Mouse (Mus musculus) left cerebral cortex, adult 18-20 months (tissue): ENCODE measurements around the gene Dnase1. TPM values are rescaled to one million over a fixed set of nuclear protein-coding genes. Genes with fewer than 3 reads are reported as not detected.
"Not testable (repeated sequence)": the region's sequence is repeated elsewhere in the genome, so short reads cannot be mapped to it uniquely, and the experiment has no call there.

ENCODE experiments used
- DNase-seq, 2 experiments: peaks; one replicate each; pipeline ENCODE4 v3.0.0; 2021 to 2022; ENCODE audit warnings: low spot score in 2 of 2, mixed read lengths in 1 of 2
- microRNA-seq, 2 experiments: library from miRNA; unstranded; fragments of <30 nt; microRNA quantifications; one replicate each; pipeline ENCODE4 v1.2.0; 2021
- total RNA-seq, 2 experiments: library from RNA; stranded (reverse); gene quantifications; 2 replicates each; pipeline ENCODE4 v1.2.3; 2021

The Dnase1 gene
- total RNA-seq, 2 experiments from 2014 or later: not detected

- DNase-seq: no peak
Measured at GRCm38 (mm10) chr16:4044093-4044492, 7.4 kb downstream of the Dnase1 start.

- DNase-seq: no peak
Measured at GRCm38 (mm10) chr16:4045524-4045923, 8.8 kb downstream of the Dnase1 start.

DNA sequence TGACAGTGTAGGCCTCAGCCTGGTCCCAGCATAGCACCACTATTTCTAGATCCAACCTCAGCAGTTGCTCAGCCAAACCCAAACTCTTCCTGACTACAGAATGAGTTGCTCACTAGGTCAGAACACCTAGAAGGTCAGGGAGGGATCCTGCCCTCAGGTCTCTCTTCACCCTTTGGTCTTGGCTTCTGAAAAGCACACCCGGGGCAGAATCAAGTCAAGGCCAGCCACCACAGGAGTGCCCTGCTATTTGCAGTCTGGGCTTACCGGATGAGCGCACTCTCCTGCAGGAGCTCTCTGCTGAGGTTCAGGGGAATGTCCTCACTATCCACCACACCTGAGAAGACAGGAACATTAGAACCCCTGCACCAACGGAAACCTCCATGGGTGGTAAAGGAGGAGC is 15.9 kb downstream of the Dnase1 start:
- no peak for DNase-seq

GRCm38 (mm10) chr16:4053811-4054210 is 17.1 kb downstream of the Dnase1 start:
- DNase-seq: no peak

- no peak for DNase-seq
Measured at GRCm38 (mm10) chr16:4064945-4065344, 28.2 kb downstream of the Dnase1 start.

- DNase-seq: peak; percentile 26 to 35
Measured at GRCm38 (mm10) chr16:4068588-4068987, 31.8 kb downstream of the Dnase1 start.

- no peak for DNase-seq
Measured at GRCm38 (mm10) chr16:4074297-4074696, 37.6 kb downstream of the Dnase1 start.

DNA sequence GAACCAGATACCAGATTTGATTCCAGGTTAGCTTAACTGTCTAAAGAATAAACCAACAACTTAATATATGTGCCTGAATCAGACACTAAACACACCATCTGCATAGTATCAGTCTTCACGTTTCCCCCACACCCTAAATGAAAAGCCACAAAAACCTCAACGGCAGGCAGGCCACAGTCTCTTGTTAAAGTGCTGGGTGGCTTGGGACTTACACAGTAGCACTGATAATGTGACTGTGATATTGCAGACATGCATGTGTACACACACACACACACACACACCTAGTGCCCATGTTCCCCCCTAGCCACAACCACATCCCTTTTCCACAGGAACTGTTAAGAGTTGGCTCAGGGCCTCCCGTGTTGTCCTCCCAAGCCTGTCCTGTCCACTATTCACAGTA is 38.1 kb downstream of the Dnase1 start:
- no peak for DNase-seq

GRCm38 (mm10) chr16:4077384-4078061 is 40.8 kb downstream of the Dnase1 start, which contains the start of gene Trap1:
Gene Trap1 (minus strand): TSS chr16:4077827.
- peak; percentile 93 to 97 for DNase-seq

DNA sequence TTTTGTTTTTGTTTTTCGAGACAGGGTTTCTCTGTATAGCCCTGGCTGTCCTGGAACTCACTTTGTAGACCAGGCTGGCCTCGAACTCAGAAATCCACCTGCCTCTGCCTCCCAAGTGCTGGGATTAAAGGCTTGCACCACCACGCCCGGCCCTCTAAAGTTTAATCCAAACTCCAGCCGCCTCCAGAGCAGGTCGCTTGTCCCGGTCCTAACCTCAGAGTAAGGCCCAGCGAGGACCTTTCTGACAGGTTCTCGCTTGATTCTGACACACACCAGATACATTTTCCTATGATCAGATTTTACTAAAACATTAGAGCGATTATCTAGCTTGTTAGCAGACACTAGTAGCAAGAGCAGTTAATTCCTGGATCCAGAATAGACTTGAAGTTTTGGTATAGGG is 41.6 kb downstream of the Dnase1 start:
- DNase-seq: not testable (repeated sequence)

DNA sequence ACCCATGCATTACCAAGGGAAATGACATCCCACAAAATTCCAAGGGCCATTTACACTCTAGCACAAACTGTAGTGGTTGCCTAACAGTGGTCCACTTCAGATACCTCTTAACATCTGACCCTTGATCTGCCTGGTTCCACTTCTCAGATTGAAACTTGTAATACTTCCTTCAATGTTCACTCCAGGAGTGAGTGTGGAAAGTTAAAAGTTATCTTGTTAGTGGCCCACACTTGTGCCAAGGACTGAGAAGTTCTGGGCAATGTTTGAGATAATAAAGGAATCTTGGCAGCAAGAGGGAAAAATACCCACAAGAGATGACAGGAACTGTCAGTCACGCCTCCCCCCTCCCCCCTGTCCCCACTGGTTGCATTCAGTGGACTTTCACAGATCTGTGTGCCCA is 42.9 kb downstream of the Dnase1 start:
- no peak for DNase-seq

DNA sequence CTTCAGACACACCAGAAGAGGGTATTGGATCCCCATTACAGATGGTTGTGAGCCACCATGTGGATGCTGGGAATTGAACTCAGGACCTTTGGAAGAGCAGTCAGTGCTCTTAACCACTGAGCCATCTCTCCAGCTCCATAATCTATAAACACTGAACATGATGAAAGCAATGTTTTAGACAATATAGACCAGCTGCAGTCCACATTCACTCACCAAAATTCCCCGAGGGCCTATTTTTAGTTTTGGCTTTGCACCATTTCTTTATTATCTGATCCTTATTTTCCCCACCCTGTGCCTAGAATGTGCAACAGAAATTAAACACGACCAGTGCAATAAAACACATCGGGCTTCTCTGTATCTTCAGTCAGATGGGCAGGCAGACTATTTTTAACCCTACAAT is 43.7 kb downstream of the Dnase1 start:
- DNase-seq: not testable (repeated sequence)

DNA sequence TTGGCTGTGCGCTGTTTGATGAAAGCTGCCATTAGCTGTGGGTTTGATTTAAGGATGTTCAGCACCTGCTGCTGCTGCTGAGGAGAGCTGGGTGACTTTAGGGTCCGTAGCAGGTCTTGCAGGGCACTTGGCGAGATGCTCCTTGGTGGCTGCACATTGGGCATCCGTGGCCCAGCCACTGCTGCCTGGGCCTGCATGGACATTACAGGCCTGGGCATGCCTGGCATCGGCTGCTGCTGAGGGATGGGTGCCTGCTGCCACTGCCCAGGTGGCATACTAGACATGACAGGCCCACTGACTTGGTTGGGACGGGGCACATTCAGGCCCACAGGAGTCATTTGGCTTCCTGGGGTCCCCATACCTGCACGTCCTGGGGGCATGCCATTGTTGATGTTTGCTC is 48.3 kb downstream of the Dnase1 start:
- no peak for DNase-seq

DNA sequence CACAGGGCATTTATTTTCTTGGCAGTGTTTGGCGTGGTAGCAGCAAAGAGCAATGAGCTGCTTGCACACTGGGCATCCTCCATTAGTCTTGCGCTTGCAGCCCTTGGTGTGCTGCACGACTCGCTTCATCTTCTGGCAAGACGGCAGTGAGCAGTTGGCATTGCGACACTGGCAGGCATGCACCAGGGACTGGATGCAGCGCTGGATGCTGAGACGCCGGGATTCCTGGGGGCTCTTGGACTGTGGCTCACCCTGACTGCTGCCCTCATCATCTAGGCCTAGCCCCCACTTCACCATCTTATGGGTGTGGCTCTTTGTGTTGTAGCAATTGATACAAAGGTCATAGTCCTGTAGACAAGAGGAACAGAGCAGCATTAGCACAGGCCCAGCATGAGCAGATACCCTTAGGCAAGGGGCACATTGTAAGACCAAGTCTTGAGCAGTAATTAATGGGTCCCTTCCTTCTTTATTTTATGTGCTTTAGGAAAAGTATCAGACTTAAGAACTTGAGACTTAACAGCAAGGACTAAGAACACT is 49.2 kb downstream of the Dnase1 start:
- no peak for DNase-seq

GRCm38 (mm10) chr16:4087214-4087913 is 50.6 kb downstream of the Dnase1 start:
- no peak for DNase-seq

Small RNAs within 50 kb of the gene (microRNA-seq; reads per million reads assigned to microRNA genes)
- gene Gm23413: 0 reads per million in 2 experiments

Other genes starting within 250 kb of the Dnase1 start
- not detected for gene Olfr15, start 206.1 kb upstream of the Dnase1 start, total RNA-seq
- 1 to 10 TPM; 3.8 to 4.1 TPM for gene Zfp174, start 189.7 kb upstream of the Dnase1 start, total RNA-seq
- 100 to 1,000 TPM; 113 to 116 TPM for gene Naa60, start 164.6 kb upstream of the Dnase1 start, total RNA-seq
- gene Zfp597, start 152.4 kb upstream of the Dnase1 start, total RNA-seq: 10 to 100 TPM; 27.0 to 27.4 TPM
- gene Gm20695, start 152.3 kb upstream of the Dnase1 start, total RNA-seq: not detected
- 1 to 10 TPM; 5.6 to 7.8 TPM for gene 1700037C18Rik, start 128.3 kb upstream of the Dnase1 start, total RNA-seq
- 10 to 100 TPM; 28.2 to 29.3 TPM for gene Cluap1, start 128.1 kb upstream of the Dnase1 start, total RNA-seq
- gene Nlrc3, start 60.3 kb upstream of the Dnase1 start, total RNA-seq: 1 to 10 TPM; 2.0 to 2.3 TPM
- gene Slx4, start 33.2 kb upstream of the Dnase1 start, total RNA-seq: 10 to 100 TPM; 49.3 to 51.6 TPM
- gene Trap1, start 40.9 kb downstream of the Dnase1 start, total RNA-seq: 10 to 100 TPM; 67.6 to 74.8 TPM
- 10 to 100 TPM; 79.7 to 80.6 TPM for gene Crebbp, start 177.1 kb downstream of the Dnase1 start, total RNA-seq